Mouse (Mus musculus) left cerebral cortex, postnatal 25 days (tissue): ENCODE data around the gene Igdcc3. TPM values are rescaled to one million over a fixed set of nuclear protein-coding genes. Genes with fewer than 3 reads are reported as not detected.

Experiments used
- DNase-seq, 2 experiments: peaks; one replicate each; pipeline ENCODE4 v3.0.0; 2022; ENCODE audit warnings: low spot score in 2 of 2, mixed read lengths in 1 of 2
- intact Hi-C: fragments of 180-260 bp; cut with DNase I; formaldehyde crosslinking; loops from one replicate; pipeline ENCODE4 v1.15.1; 2025
- total RNA-seq, 2 experiments: library from RNA; stranded (reverse); gene quantifications; 2 replicates each; pipeline ENCODE4 v1.2.3; 2021

Gene Igdcc3
- total RNA-seq, 2 experiments from 2014 or later: 1.5 to 2.2 TPM

- no peak for DNase-seq
Observed at GRCm38 (mm10) chr9:65168952-65169351, 28.0 kb downstream of the Igdcc3 start.

GRCm38 (mm10) chr9:65172654-65173053, 31.7 kb downstream of the Igdcc3 start:
- no peak for DNase-seq
- intact Hi-C loops: no loop called here

More at GRCm38 (mm10) chr9:65168952-65169351, 28.0 kb downstream of the Igdcc3 start:
- intact Hi-C loops: no loop called here

DNA sequence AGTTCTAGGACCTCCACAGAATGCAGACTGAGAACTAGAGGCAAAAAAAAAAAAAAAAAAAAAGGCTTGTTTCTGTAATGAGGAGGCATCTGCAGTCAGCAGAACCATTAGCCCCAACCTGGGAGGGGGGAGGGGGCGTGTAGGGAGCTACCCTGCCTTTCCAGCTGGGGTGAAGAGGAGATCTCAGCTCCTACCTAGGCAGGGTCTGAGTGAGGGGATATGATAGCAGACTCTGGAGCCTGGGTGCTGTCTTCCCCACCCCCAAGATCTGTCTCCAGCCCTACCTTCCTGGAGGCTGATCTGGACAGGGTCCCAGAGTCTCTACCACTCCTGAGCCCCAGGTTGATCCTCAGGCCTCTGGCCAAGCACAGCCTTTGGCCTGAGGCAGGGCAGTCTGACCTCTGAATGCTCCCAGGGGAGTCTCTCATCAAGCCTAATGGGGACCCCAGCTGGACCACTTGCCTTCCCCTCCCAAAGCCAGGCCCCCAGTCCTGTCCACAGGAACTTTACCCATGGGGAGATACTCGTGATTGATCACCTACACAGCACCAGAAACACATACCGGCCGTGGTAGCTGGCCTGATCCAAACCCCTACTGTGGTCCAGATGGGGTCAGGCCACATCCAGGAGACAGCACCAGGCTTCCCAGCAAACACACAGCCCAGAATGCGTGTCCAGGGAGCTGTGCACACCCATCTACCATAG, 34.4 kb downstream of the Igdcc3 start:
- no peak for DNase-seq
- intact Hi-C loops: no loop called here

GRCm38 (mm10) chr9:65175939-65176871, 35.2 kb downstream of the Igdcc3 start:
- DNase-seq: peak in 1 of 2 experiments; percentile 43
- intact Hi-C loops: no loop called here

- intact Hi-C loops: no loop called here
- no peak for DNase-seq
Observed at GRCm38 (mm10) chr9:65177497-65177896, 36.5 kb downstream of the Igdcc3 start.

DNA sequence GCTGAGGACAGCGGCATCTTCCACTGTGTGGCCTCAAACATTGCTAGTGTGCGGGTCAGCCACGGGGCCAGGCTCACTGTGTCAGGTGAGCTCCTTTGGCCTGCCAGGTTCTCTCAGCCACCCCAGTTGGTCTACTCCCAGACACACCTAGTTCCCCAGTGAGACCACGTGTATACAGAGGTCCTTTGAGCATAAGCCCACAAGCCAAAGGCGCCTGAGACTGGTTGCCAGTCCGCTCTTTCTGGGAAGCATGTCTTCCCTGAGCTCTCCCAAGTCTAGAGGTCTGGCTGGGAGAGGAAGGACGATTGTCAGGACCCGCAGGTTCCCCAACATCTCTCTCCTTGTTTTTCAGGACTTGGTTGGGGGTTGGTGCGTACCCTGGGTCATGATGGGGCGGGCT, 36.9 kb downstream of the Igdcc3 start:
- intact Hi-C loops: no loop called here
- DNase-seq: no peak

DNA sequence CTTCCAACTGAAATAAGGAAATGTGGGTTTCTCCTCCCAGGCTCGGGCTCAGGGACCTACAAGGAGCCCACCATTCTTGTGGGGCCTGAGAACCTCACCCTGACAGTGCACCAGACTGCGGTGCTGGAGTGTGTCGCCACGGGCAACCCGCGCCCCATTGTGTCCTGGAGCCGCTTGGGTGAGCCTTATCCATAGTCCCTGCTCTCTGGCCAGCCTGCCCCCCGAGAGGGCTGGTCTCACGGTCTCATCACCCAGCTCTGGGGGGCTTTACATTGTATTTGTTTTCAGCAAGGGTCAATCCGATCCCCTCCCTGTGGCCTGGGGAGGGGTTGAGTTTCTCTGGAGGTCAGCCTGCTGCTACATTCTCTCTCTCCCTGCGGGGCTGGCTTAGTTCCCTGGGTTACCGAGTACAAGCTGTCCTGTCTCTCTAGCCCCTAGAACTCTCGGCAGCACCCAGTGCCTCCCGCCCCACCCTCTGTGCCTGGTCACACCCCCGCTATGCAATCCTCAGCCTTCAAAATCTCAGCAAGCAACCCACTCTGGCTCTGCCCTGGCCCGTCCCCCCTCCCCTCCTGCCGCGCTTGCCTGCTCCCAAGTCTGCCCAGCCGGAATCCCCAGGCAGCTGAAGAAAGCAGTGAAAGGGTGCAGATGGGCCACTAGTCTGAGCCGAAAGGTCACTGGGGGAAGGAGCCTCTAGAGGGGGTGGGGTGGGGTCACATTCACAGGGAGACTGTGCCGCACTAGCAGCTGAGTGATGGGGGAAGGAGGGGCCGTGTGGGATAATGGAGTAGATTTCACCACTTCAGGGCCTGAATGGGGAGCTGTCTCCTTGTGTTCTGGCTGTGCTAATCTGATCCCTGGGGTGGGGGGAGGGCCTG, 37.6 kb downstream of the Igdcc3 start:
- intact Hi-C loops: no loop called here
- DNase-seq: no peak

DNA sequence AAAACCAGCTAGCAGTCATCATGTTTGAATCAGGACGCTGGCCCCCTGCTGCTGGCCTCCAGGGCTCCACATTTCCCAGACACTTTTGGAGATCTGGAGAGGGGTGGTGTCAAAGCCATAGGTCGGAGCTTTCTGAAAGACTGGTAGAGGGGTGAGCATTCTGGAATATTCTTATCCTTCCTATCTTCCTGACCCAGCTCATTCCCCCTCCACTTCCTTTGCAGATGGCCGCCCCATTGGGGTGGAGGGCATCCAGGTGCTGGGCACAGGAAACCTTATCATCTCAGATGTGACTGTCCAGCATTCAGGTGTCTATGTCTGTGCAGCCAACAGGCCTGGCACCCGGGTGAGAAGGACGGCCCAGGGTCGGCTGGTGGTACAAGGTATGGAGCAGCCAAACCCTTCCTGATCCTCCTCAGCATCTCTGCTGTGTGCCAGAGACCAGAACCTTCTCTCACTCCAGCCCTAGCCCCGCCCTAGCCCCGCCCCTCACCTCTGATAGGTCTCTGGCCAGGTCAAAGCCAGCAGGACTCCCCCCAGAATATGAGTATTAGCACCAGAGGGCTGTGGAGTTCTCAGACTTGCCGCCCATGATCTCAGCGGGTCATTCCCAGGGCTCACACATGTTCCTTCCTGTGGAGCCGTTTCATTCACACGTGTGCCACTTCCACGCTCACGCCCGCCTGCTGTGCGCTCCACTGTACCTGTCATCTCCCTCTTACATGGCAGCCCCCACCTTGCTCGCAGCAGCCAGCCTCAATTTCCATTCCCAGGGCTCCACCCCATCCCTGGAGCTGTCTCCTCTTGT, 39.0 kb downstream of the Igdcc3 start:
- no peak for DNase-seq
- intact Hi-C loops: no loop called here

DNA sequence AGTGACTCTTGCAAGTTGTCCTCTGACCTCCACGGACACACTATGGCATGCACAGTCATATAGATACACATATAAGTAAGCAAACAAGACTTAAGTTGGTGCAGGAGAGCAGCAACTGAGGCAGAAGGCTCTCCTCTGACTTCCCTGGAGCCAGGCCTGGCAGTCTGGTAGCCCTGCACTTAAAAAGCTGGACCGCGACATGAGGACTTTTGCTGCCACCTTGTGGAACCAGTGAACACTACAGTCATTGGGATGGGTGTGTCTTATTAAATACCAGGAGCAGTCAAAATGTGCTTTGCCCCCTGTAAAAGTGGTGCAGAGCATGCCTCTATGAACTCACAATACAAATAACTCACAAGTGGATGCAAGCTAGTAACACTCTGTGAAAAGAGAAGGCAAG, 47.6 kb downstream of the Igdcc3 start:
- DNase-seq: peak; percentile 85 to 90
- intact Hi-C loops: loop anchor here (1.0 kb wide), 1 partner anchor 55 kb away; no protein-coding TSS in a partner anchor

GRCm38 (mm10) chr9:65190306-65190705, 49.3 kb downstream of the Igdcc3 start:
- intact Hi-C loops: no loop called here
- DNase-seq: no peak

DNA sequence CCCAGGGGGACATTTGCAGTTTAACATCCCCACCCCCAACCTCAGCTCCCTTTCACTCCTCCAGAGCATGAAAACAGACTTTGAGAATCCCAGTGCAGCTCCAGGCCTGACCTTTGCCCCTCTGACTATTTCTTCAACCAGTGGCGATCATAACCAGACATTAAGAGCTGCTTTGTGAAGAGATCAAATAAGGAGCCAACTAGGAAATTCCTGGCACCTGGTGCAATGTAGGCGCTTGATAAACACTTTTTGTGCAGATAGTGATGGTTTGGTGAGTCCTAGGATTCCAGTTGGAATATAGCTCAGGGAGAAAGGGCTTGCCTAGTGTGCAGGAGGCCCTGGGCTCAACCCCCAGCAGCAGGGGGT, 50.4 kb downstream of the Igdcc3 start:
- no peak for DNase-seq
- intact Hi-C loops: no loop called here

- intact Hi-C loops: no loop called here
- no peak for DNase-seq
Observed at GRCm38 (mm10) chr9:65191755-65192469, 50.9 kb downstream of the Igdcc3 start.

GRCm38 (mm10) chr9:65193214-65193613, 52.2 kb downstream of the Igdcc3 start:
- DNase-seq: no peak
- intact Hi-C loops: no loop called here

DNA sequence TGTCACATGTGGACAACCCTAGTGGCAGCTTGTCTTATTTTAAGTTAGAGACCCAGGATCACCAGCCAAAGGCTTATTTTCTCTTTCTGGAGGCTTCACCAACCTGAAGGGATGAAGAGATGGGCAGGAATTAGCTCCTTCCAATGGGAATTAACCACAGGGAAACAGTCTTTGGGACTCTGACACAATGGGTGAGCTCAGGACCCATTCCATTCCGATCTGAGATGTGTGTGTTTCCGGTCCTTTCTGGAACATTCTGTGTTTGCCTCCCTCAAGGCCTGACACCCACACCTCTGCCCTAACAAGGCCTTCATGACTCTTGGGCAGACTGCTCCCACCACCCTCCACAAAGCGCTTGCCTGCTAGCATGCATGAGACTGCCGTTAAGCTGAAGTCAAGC, 54.1 kb downstream of the Igdcc3 start, which contains the start of gene Parp16:
TSS of gene Parp16 (plus strand) at position 301 of the 400 bp plus-strand sequence.
- intact Hi-C loops: no loop called here
- DNase-seq: no peak

DNA sequence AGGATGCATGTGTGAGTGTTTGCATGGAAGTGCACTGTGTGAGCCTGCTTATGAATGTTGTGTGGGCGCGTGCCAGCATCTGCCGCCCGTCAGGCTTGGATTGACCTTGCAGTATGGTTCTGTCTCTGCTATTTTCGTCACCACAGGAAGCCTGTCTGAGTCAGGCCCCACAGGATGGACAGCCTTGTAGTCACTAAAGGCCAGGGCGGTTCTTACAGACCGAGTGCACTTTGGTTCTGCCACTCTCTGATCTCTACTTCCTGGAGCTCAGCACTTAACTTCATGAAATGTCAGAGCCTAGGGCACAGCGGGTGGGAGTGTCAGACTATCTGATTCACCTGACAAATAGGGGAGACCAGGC, 54.6 kb downstream of the Igdcc3 start:
- intact Hi-C loops: no loop called here
- DNase-seq: peak; percentile 15 to 37

DNA sequence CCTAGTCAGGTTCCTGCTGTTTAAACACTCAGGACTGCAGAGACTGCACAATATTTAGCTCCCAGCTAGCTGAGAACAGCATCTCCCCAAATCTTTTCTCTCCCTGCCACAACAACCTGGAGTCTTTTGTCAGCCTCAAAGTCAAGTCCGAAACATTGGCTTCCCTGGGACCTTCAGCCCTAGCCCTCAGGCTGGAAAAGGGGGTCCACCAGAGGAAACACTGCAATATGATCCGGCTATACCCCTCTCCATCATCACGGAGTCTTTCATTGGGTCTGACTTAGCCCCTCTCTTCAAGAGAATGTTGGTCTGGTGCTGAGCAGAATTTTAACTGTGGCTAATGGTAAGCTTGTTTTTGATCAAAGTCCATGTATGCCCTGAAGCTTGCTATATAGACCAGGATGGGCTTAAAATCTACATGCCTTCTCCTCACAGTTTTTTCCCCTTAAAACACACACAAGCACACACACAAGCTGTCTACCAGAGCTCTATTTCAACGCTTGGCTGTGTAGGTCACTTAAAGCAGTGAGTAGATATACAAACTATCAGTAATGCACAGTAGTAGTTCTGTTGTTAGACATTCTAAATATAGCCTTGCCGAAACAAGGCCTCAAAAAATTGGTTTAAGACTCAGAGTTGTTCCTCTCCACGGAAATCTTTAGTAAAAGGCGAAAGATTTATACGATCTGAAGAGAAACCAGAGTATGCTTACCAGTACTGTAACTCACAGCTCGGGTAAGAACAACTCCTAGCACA, 55.2 kb downstream of the Igdcc3 start:
- no peak for DNase-seq
- intact Hi-C loops: loop anchor here (1.0 kb wide), 1 partner anchor 85 kb away; no protein-coding TSS in a partner anchor

GRCm38 (mm10) chr9:65196738-65197569, 56.0 kb downstream of the Igdcc3 start:
- intact Hi-C loops: loop anchor here (1.0 kb wide), 1 partner anchor 84 kb away; no protein-coding TSS in a partner anchor

More at GRCm38 (mm10) chr9:65196738-65197569, 56.0 kb downstream of the Igdcc3 start:
- peak; percentile 93 to 94 for DNase-seq
